Mouse (Mus musculus): ENCODE results near the gene Stoml3. TPM values are rescaled to one million over a fixed set of nuclear protein-coding genes. Genes with fewer than 3 reads are reported as not detected.

Stoml3 gene
- polyA plus RNA-seq, 1 experiment: not detected

- no peaks in the 10 kb centered on the region for H3K4me1 ChIP-seq (ENCODE audit: control insufficient read depth, insufficient read depth, insufficient read length)
- TF ChIP-seq POLR2A (IDR thresholded peaks at IDR 0.05; ENCODE audit: low read depth, low read length) (no peak), CTCF (IDR thresholded peaks at IDR 0.05; ENCODE audit: extremely low read depth, insufficient read depth, insufficient read length, insufficient replicate concordance) (no peak)
- no peak overlapping the region for H3K27ac ChIP-seq (ENCODE audit: insufficient read depth, low read length)
- no peak for DNase-seq (ENCODE audit: low read depth in 1 of 2, low spot score in 2 of 2)
- H3K27me3 ChIP-seq (ENCODE audit: control insufficient read depth, insufficient read depth, low read length): no peaks in the 10 kb centered on the region
- H3K4me3 ChIP-seq (ENCODE audit: extremely low read depth, insufficient read depth, insufficient read length): no peak overlapping the region
- 84% methylated on average over 4 of the region's 4 CpGs for WGBS
- H3K36me3 ChIP-seq (ENCODE audit: control insufficient read depth, insufficient read depth, low read length): peaks cover 55% of the 10 kb centered on the region
These were observed 14.3 kb upstream of the Stoml3 start for GRCm38 (mm10) chr3:53474179-53474578.

- H3K27me3 ChIP-seq (ENCODE audit: control insufficient read depth, insufficient read depth, low read length): no peaks in the 10 kb centered on the region
- DNase-seq (ENCODE audit: low read depth in 1 of 2, low spot score in 2 of 2): no peak
- TF ChIP-seq POLR2A (IDR thresholded peaks at IDR 0.05; ENCODE audit: low read depth, low read length) (no peak), CTCF (IDR thresholded peaks at IDR 0.05; ENCODE audit: extremely low read depth, insufficient read depth, insufficient read length, insufficient replicate concordance) (peak; percentile 42; the same call in 1 of the 2 replicates)
- peaks cover 58% of the 10 kb centered on the region for H3K36me3 ChIP-seq (ENCODE audit: control insufficient read depth, insufficient read depth, low read length)
- H3K27ac ChIP-seq (ENCODE audit: insufficient read depth, low read length): no peak overlapping the region
- H3K4me3 ChIP-seq (ENCODE audit: extremely low read depth, insufficient read depth, insufficient read length): no peak overlapping the region
- no peaks in the 10 kb centered on the region for H3K4me1 ChIP-seq (ENCODE audit: control insufficient read depth, insufficient read depth, insufficient read length)
- 68% methylated on average over 6 of the region's 6 CpGs for WGBS
These were observed 12.6 kb upstream of the Stoml3 start for GRCm38 (mm10) chr3:53475889-53476288.

GRCm38 (mm10) chr3:53477468-53477867, 11.0 kb upstream of the Stoml3 start:
- Histone ChIP-seq H3K4me3 (ENCODE audit: extremely low read depth, insufficient read depth, insufficient read length) (no peak overlapping the region), H3K4me1 (ENCODE audit: control insufficient read depth, insufficient read depth, insufficient read length) (no peaks in the 10 kb centered on the region), H3K27me3 (ENCODE audit: control insufficient read depth, insufficient read depth, low read length) (no peaks in the 10 kb centered on the region), H3K27ac (ENCODE audit: insufficient read depth, low read length) (no peak overlapping the region), H3K36me3 (ENCODE audit: control insufficient read depth, insufficient read depth, low read length) (peaks cover 45% of the 10 kb centered on the region)
- TF ChIP-seq CTCF (IDR thresholded peaks at IDR 0.05; ENCODE audit: extremely low read depth, insufficient read depth, insufficient read length, insufficient replicate concordance): no peak
- TF ChIP-seq POLR2A (IDR thresholded peaks at IDR 0.05; ENCODE audit: low read depth, low read length): no peak
- WGBS: 90% methylated on average over 17 of the region's 17 CpGs
- DNase-seq (ENCODE audit: low read depth in 1 of 2, low spot score in 2 of 2): no peak

- Histone ChIP-seq H3K27me3 (ENCODE audit: control insufficient read depth, insufficient read depth, low read length) (no peaks in the 10 kb centered on the region), H3K36me3 (ENCODE audit: control insufficient read depth, insufficient read depth, low read length) (peaks cover 36% of the 10 kb centered on the region), H3K4me1 (ENCODE audit: control insufficient read depth, insufficient read depth, insufficient read length) (peaks cover 2% of the 10 kb centered on the region; the same call in 1 of the 2 replicates), H3K4me3 (ENCODE audit: extremely low read depth, insufficient read depth, insufficient read length) (no peak overlapping the region), H3K27ac (ENCODE audit: insufficient read depth, low read length) (no peak overlapping the region)
- TF ChIP-seq CTCF (IDR thresholded peaks at IDR 0.05; ENCODE audit: extremely low read depth, insufficient read depth, insufficient read length, insufficient replicate concordance) (no peak), POLR2A (IDR thresholded peaks at IDR 0.05; ENCODE audit: low read depth, low read length) (no peak)
- no peak for DNase-seq (ENCODE audit: low read depth in 1 of 2, low spot score in 2 of 2)
- WGBS: 95% methylated on average over 30 of the region's 30 CpGs
These were observed 9.9 kb upstream of the Stoml3 start for GRCm38 (mm10) chr3:53478419-53479046.

- DNase-seq (ENCODE audit: low read depth in 1 of 2, low spot score in 2 of 2): no peak
- Histone ChIP-seq H3K27me3 (ENCODE audit: control insufficient read depth, insufficient read depth, low read length) (no peaks in the 10 kb centered on the region), H3K4me3 (ENCODE audit: extremely low read depth, insufficient read depth, insufficient read length) (no peak overlapping the region), H3K4me1 (ENCODE audit: control insufficient read depth, insufficient read depth, insufficient read length) (peaks cover 4% of the 10 kb centered on the region; the same call in 1 of the 2 replicates), H3K27ac (ENCODE audit: insufficient read depth, low read length) (peak overlapping the region; percentile 33; the same call in 1 of the 2 replicates), H3K36me3 (ENCODE audit: control insufficient read depth, insufficient read depth, low read length) (peaks cover 11% of the 10 kb centered on the region)
- TF ChIP-seq POLR2A (IDR thresholded peaks at IDR 0.05; ENCODE audit: low read depth, low read length) (no peak), CTCF (IDR thresholded peaks at IDR 0.05; ENCODE audit: extremely low read depth, insufficient read depth, insufficient read length, insufficient replicate concordance) (no peak)
- 52% methylated on average over 8 of the region's 8 CpGs for WGBS
These were observed 4.9 kb upstream of the Stoml3 start for GRCm38 (mm10) chr3:53483414-53484059.

GRCm38 (mm10) chr3:53486561-53486960, 1.9 kb upstream of the Stoml3 start:
- Histone ChIP-seq H3K36me3 (ENCODE audit: control insufficient read depth, insufficient read depth, low read length) (no peaks in the 10 kb centered on the region), H3K4me3 (ENCODE audit: extremely low read depth, insufficient read depth, insufficient read length) (no peak overlapping the region), H3K4me1 (ENCODE audit: control insufficient read depth, insufficient read depth, insufficient read length) (peaks cover 4% of the 10 kb centered on the region; the same call in 1 of the 2 replicates), H3K27me3 (ENCODE audit: control insufficient read depth, insufficient read depth, low read length) (no peaks in the 10 kb centered on the region), H3K27ac (ENCODE audit: insufficient read depth, low read length) (no peak overlapping the region)
- 81% methylated on average over 10 of the region's 10 CpGs for WGBS
- DNase-seq (ENCODE audit: low read depth in 1 of 2, low spot score in 2 of 2): no peak
- TF ChIP-seq CTCF (IDR thresholded peaks at IDR 0.05; ENCODE audit: extremely low read depth, insufficient read depth, insufficient read length, insufficient replicate concordance) (no peak), POLR2A (IDR thresholded peaks at IDR 0.05; ENCODE audit: low read depth, low read length) (no peak)
